Mouse (Mus musculus) kidney, adult 2 months (tissue): ENCODE results near the gene Zfp691.

Experiments used
- CTCF ChIP-seq: fragments of 200-500 bp; conservative IDR thresholded peaks from 2 replicates; pipeline ENCODE4 v1.5.1; 2011; ENCODE audit warnings: low read depth, mild to moderate bottlenecking, control low read depth, low read length, moderate library complexity, mixed read lengths; ENCODE audit not compliant: insufficient read depth, insufficient read length
- POLR2A ChIP-seq: fragments of 200-500 bp; IDR thresholded peaks from one replicate; pipeline ENCODE4 v1.6.1; 2011; ENCODE audit warnings: low read depth, low read length, control low read depth

DNA sequence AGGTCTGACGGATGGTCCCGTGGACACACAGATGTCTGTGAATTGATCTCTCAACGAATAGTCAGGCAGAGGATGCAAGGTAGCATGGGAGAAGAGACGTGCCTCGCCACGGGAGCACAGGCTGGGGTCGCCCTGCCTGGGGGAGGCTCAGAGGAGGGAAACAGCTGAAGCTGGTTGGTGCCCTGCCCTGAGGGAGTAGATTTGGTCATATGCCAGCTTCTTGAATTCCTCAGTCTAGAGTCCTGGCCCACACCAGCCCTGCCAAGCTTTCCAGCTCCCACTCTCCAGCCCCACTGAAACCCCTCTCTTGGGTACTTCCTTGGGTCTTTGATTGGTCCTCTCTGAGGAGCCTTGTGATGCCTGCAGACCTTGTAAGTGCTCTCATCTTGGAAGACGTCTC lies 42.7 kb upstream of the Zfp691 start:
- TF ChIP-seq POLR2A (no peak), CTCF (no peak)
